Mouse (Mus musculus): ENCODE measurements at regions not wholly inside any gene's neighbourhood (a gene's known extent, or its start where the extent isn't known, plus 50 kb on each side); places are given as distances from the start of the nearest gene placed in this dataset.

- H3K27me3 ChIP-seq (ENCODE audit: control insufficient read depth in 1 of 2, insufficient read depth in 2 of 2, low read length in 2 of 2) = no peaks in the 10 kb centered on the region
- H3K9me3 ChIP-seq (replicated peaks; ENCODE audit: insufficient read depth, low read length) = no peaks in the 10 kb centered on the region
- no peaks in the 10 kb centered on the region for H3K36me3 ChIP-seq (ENCODE audit: control insufficient read depth in 1 of 2, insufficient read depth in 2 of 2, low read length in 2 of 2)
- H3K79me2 ChIP-seq (ENCODE audit: control insufficient read depth, insufficient read depth, low read length, poor library complexity) = no peaks in the 10 kb centered on the region
- no peak overlapping the region for H3K4me3 ChIP-seq (ENCODE audit: control insufficient read depth in 1 of 2, insufficient read depth in 1 of 2, low read depth in 2 of 2, low read length in 2 of 2)
- TF ChIP-seq MYC (IDR thresholded peaks at IDR 0.05; ENCODE audit: low read depth, low read length) = no peak
- TF ChIP-seq POLR2AphosphoS2 (IDR thresholded peaks at IDR 0.05; ENCODE audit: low read length) = no peak
- no peak for TF ChIP-seq ZC3H11A (IDR thresholded peaks at IDR 0.05; ENCODE audit: low read depth, low read length)
- TF ChIP-seq UBTF (IDR thresholded peaks at IDR 0.05; ENCODE audit: borderline replicate concordance, insufficient read depth, low read depth, low read length) = no peak
- TF ChIP-seq MAX (IDR thresholded peaks at IDR 0.05; ENCODE audit: low read length) = no peak
- no peak for DNase-seq (ENCODE audit: low read depth, low spot score)
- no peak overlapping the region for H3K9ac ChIP-seq (ENCODE audit: control insufficient read depth, low read depth, low read length, poor library complexity, severe bottlenecking)
- no peak overlapping the region for H3K27ac ChIP-seq (ENCODE audit: control insufficient read depth, low read depth, low read length)
- no peaks in the 10 kb centered on the region for H3K4me1 ChIP-seq (ENCODE audit: control insufficient read depth in 1 of 2, insufficient read depth in 2 of 2, low read length in 2 of 2)
Measured at GRCm38 (mm10) chr5:97807171-97807570, 223.7 kb downstream of the Antxr2 start.

GRCm38 (mm10) chr5:97806754-97807153 lies 224.1 kb downstream of the Antxr2 start:
- no peak for TF ChIP-seq NELFE (IDR thresholded peaks at IDR 0.05; ENCODE audit: low read depth, low read length)
- TF ChIP-seq GABPA (IDR thresholded peaks at IDR 0.05; ENCODE audit: low read depth, low read length) = no peak
- no peak for TF ChIP-seq CHD2 (IDR thresholded peaks at IDR 0.05; ENCODE audit: low read length)
- TF ChIP-seq KAT2A (conservative IDR thresholded peaks at IDR 0.05; ENCODE audit: low read depth, low read length) = no peak
- DNase-seq (ENCODE audit: low read depth, low spot score) = no peak
- no peak overlapping the region for H3K27ac ChIP-seq (ENCODE audit: control insufficient read depth, low read depth, low read length)
- H3K4me1 ChIP-seq (ENCODE audit: control insufficient read depth in 1 of 2, insufficient read depth in 2 of 2, low read length in 2 of 2) = no peaks in the 10 kb centered on the region
- H3K27me3 ChIP-seq (ENCODE audit: control insufficient read depth in 1 of 2, insufficient read depth in 2 of 2, low read length in 2 of 2) = no peaks in the 10 kb centered on the region
- no peaks in the 10 kb centered on the region for H3K79me2 ChIP-seq (ENCODE audit: control insufficient read depth, insufficient read depth, low read length, poor library complexity)
- H3K9ac ChIP-seq (ENCODE audit: control insufficient read depth, low read depth, low read length, poor library complexity, severe bottlenecking) = no peak overlapping the region
- H3K4me3 ChIP-seq (ENCODE audit: control insufficient read depth in 1 of 2, insufficient read depth in 1 of 2, low read depth in 2 of 2, low read length in 2 of 2) = no peak overlapping the region
- H3K9me3 ChIP-seq (replicated peaks; ENCODE audit: insufficient read depth, low read length) = no peaks in the 10 kb centered on the region
- H3K36me3 ChIP-seq (ENCODE audit: control insufficient read depth in 1 of 2, insufficient read depth in 2 of 2, low read length in 2 of 2) = no peaks in the 10 kb centered on the region

- Histone ChIP-seq H3K36me3 (ENCODE audit: control insufficient read depth in 1 of 2, insufficient read depth in 2 of 2, low read length in 2 of 2) (no peaks in the 10 kb centered on the region), H3K9ac (ENCODE audit: control insufficient read depth, low read depth, low read length, poor library complexity, severe bottlenecking) (no peak overlapping the region), H3K4me3 (ENCODE audit: control insufficient read depth in 1 of 2, insufficient read depth in 1 of 2, low read depth in 2 of 2, low read length in 2 of 2) (no peak overlapping the region), H3K27me3 (ENCODE audit: control insufficient read depth in 1 of 2, insufficient read depth in 2 of 2, low read length in 2 of 2) (peaks cover 1 to 5% of the 10 kb centered on the region in 2 experiments), H3K4me1 (ENCODE audit: control insufficient read depth in 1 of 2, insufficient read depth in 2 of 2, low read length in 2 of 2) (no peaks in the 10 kb centered on the region), H3K79me2 (ENCODE audit: control insufficient read depth, insufficient read depth, low read length, poor library complexity) (no peaks in the 10 kb centered on the region), H3K27ac (ENCODE audit: control insufficient read depth, low read depth, low read length) (no peak overlapping the region), H3K9me3 (replicated peaks; ENCODE audit: insufficient read depth, low read length) (no peaks in the 10 kb centered on the region)
- TF ChIP-seq SIN3A (IDR thresholded peaks at IDR 0.05; ENCODE audit: low read length) = no peak
- DNase-seq (ENCODE audit: low read depth, low spot score) = no peak
Measured at GRCm38 (mm10) chr5:97800017-97800416, 230.8 kb downstream of the Antxr2 start.

GRCm38 (mm10) chr5:97788175-97788574 lies 242.7 kb downstream of the Antxr2 start:
- no peaks in the 10 kb centered on the region for H3K27me3 ChIP-seq (ENCODE audit: control insufficient read depth in 1 of 2, insufficient read depth in 2 of 2, low read length in 2 of 2)

More at GRCm38 (mm10) chr5:97788175-97788574, 242.7 kb downstream of the Antxr2 start:
- DNase-seq (ENCODE audit: low read depth, low spot score) = no peak
- Histone ChIP-seq H3K27ac (ENCODE audit: control insufficient read depth, low read depth, low read length) (no peak overlapping the region), H3K79me2 (ENCODE audit: control insufficient read depth, insufficient read depth, low read length, poor library complexity) (no peaks in the 10 kb centered on the region), H3K9me3 (replicated peaks; ENCODE audit: insufficient read depth, low read length) (no peaks in the 10 kb centered on the region), H3K9ac (ENCODE audit: control insufficient read depth, low read depth, low read length, poor library complexity, severe bottlenecking) (no peak overlapping the region), H3K36me3 (ENCODE audit: control insufficient read depth in 1 of 2, insufficient read depth in 2 of 2, low read length in 2 of 2) (no peaks in the 10 kb centered on the region), H3K4me1 (ENCODE audit: control insufficient read depth in 1 of 2, insufficient read depth in 2 of 2, low read length in 2 of 2) (no peaks in the 10 kb centered on the region), H3K4me3 (ENCODE audit: control insufficient read depth in 1 of 2, insufficient read depth in 1 of 2, low read depth in 2 of 2, low read length in 2 of 2) (no peak overlapping the region)
- no peak for TF ChIP-seq ZNF384 (IDR thresholded peaks at IDR 0.05; ENCODE audit: low read depth, low read length)

Measured in MEL (cell line).